Mouse (Mus musculus) kidney, adult 2 months (tissue): ENCODE results near the gene Nsg2.

Experiments used
- CTCF ChIP-seq: fragments of 200-500 bp; conservative IDR thresholded peaks from 2 replicates; pipeline ENCODE4 v1.5.1; 2011; ENCODE audit warnings: low read depth, mild to moderate bottlenecking, control low read depth, low read length, moderate library complexity, mixed read lengths; ENCODE audit not compliant: insufficient read depth, insufficient read length
- POLR2A ChIP-seq: fragments of 200-500 bp; IDR thresholded peaks from one replicate; pipeline ENCODE4 v1.6.1; 2011; ENCODE audit warnings: low read depth, low read length, control low read depth

DNA sequence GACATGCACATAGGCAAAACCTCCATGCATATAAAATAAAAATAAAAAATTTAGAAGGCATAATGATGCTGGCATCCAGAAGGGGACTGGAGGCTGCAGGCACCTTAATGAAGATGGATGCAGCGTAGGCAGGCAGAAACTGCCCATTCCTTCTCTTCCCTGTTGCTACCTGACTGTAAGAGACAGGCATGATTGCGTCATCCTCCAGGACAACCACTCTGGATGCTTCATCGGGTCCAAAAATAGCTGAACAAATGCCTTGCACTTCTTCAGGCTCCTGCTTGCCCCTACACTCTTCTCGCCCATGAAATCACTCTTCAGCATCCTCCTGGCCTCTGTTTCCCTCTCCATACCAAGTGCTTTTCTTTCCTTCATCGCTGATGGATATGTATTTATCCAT lies 29.1 kb downstream of the Nsg2 start:
- TF ChIP-seq CTCF (no peak), POLR2A (no peak)
